Mouse (Mus musculus): ENCODE data around the gene Fam173b.

Fam173b gene

DNA sequence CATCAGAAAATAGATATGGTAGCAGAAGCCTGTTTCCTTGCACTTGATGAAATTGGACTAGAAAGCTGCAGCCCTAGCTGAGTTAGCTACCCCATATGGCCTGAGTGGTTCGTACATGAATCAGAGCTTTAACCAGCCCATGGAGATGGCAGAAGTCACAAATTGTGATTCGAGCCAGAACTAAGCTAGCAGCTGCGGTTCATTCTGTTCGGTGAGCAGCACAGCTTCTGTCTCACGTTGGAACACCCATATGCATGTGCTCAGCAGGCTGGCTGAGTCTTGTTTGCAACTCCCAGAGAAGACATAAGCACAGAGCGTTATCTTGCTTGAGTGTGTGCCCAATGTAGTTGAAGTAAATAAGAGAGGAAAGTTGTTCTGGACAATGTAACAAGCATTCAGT, 32.9 kb downstream of the Fam173b start:
- DNase-seq (ENCODE audit: low spot score in 2 of 2): no peak

DNA sequence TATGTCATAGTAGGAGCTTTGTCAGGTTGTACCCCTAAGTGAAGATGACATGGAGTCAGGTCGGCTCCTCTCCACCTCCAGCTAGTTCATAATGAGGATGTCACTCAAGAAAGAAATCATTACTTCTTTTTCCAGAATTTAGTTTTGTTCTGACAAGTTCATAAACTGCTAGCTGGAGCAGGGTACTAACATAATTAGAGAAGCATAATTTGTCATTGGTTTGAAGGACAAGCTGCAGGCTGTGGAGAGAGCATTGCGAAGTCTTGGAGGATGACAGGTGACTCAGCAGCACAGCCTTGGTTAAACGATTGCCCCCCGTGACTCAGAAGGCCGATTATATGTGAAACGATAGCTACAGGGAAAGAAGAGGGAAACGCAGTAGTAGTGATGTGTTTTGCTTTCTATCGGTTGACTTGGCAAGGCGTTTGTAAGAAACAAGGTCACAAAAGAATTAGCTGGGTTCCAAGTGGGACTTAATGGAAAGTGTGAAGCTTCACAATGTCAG, 34.5 kb downstream of the Fam173b start:
- no peak for DNase-seq (ENCODE audit: low spot score in 2 of 2)

DNA sequence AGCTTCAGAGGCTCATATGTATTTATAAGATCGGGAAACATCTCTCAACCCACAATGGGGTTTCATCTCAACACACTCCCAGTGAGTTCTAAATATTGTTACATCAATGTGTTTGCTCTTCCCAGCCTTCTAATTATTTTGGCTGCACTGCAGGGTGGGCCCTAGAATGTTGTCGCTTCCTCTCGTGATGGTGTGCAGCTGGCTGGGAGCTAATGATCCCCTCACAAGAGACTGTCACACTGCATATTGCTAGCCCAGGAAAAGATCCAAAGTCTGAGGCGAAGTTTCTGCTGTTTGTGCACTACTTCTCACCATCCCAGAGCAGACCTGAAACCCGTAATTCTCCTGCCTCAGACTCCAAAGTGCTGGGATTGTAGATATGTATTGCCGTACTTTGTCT, 45.6 kb downstream of the Fam173b start:
- DNase-seq (ENCODE audit: low spot score in 2 of 2): no peak

DNA sequence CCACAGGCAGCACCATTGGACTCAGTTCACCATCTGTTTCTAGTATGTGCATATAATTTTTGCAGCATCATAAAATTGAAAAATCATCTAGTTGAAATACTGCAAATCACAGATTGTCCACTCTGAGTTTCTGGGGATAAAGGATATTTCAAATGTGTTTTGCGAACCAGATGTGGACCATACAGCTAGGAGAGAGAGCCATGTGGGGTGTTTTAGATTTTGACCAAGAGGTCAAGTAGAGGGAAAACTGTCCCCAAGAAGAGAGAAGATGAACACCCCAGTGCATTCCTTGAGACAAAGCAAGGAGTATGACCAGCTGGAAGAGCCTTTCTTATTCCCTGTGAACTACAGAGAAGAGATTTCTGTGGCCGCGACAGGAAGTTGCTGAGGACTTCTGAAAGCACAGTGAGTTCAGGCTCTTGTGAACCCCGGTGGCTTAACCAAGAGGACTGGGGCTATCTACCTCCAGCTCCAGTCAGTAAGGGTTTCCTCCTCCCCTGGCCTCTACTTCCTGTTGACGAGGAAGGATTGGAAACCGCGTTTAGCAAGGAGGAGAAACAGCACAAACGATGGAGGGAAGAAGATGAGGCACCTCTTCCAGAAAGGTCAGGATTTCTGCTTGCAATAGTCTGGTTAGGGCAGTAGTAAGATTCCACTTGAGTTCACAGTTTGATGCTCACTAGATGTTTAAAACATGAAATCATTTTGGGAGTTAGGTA, 46.4 kb downstream of the Fam173b start:
- no peak for DNase-seq (ENCODE audit: low spot score in 2 of 2)

DNA sequence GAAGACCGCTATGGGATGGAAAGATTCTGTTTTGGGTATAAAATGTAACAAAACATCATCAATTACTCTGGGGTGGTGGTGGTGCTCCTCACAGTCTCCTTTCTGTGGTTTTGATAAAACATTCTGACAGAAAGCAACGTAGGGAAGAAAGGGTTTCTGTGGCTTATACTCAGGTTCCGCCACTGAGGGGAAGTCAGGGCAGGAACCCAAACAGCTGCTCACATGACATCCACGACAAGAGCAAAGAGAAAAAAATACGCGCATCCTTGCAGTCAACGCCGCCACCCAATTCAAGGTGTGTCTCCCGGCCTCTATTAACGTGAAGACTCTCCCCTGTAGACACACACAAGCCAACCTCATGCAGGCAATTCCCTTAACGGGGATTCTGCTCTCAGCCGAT, 48.0 kb downstream of the Fam173b start:
- no peak for DNase-seq (ENCODE audit: low spot score in 2 of 2)

DNA sequence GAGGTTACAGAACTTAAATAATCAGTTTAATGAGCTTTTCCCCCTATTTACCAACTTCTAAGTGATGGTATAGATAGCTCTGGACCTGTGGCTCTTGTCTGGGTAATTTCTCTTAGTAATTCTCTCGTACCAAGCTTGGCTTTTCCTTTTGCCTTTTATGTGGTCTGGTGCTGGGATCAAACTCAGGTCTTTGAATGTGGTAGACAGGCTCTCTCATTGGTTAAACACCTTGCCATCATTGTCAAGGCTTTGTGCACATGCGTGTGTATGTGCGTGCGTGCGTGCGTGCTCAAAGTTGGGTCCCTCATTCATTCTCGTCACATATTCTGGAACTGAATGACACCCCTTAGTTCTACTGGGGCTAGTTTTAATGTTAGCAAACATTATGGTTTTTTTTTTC, 49.2 kb downstream of the Fam173b start:
- DNase-seq (ENCODE audit: low spot score in 2 of 2): no peak

DNA sequence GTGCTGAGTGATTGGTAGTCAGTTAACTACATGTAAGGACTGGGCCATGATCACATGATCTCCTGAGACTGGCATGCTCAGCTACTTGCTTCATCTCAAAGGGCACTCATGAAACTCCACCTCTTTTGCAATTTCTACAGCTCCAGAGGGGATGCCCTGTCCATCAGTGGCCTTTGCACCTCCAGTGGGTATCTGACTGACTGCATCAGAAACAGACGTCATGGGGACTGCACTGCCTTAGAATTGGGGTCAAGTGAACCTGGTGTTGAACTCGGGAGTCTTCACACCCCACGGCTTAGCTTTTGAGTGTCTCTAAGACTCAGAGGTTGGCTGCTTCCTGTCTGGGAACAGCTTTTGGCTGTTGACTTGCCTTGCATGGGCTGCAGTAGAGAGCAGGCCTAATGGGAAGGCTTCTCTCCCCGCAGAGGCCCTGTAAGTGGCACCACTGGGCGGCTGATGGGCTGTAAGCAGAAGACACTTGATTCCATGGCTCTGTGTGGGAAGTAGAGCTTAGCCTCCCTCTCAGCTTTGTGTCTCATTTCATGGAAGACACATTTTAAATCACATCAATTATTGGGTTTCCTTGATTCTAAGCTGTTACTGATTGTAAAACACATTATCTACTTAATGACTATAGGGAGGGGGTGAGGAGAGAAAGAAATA, 58.6 kb downstream of the Fam173b start:
- no peak for DNase-seq (ENCODE audit: low spot score in 2 of 2)

DNA sequence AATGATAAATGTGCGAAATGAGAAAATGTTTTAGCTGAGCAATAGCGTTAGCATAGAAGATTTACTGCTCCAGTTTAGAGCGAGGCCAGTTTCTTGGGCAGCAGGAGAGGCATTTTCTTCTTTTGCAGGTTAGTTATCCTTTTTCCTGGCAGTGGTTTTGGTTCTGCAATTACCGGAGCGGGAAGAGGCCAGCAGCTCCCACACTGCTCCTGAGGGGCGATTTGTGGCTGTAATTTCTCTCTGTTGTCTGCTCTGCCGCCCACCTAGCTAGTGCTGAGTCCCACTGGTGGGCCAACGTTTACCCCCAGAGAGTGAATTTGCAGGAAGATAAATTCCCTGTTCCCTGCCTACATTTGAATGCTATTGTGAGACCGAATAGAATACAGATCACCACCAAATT, 59.2 kb downstream of the Fam173b start:
- DNase-seq (ENCODE audit: low spot score in 2 of 2): no peak

DNA sequence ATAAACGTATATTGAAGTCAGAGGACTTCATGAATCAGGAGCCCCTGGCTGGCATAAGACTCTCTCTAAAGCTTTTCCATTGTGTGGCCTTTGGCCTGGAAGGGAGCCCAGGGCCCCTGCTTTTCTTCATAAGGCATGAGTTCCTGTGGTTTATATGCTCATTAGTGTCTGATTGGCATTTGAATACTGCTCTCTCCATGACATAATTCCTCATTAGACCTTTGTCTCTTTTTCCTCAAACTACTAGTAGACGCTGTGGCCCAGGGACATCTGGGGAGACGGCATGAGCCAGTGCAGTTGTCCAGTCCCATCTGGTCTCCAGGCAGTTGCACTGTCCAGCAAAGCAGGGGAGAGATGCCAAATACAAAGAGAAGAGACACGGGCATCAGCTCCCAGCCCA, 60.1 kb downstream of the Fam173b start:
- DNase-seq (ENCODE audit: low spot score in 2 of 2): no peak

- no peak for DNase-seq (ENCODE audit: low spot score in 2 of 2)
These were observed 61.4 kb downstream of the Fam173b start for GRCm38 (mm10) chr15:31663074-31663473.

Measured in spleen, postnatal 10 days (tissue).